Mouse (Mus musculus): Measurements from ENCODE around the gene Inafm2.

Inafm2 gene

GRCm38 (mm10) chr2:118759828-118760227, 14.3 kb downstream of the Inafm2 start:
- no peak for DNase-seq (ENCODE audit: low spot score)

- no peak for DNase-seq (ENCODE audit: low spot score)
Measured at GRCm38 (mm10) chr2:118760311-118761025, 14.9 kb downstream of the Inafm2 start.

GRCm38 (mm10) chr2:118761358-118761757, 15.8 kb downstream of the Inafm2 start:
- no peak for DNase-seq (ENCODE audit: low spot score)

GRCm38 (mm10) chr2:118761906-118762783, 16.6 kb downstream of the Inafm2 start, which contains the start of gene Ccdc9b:
Gene Ccdc9b (minus strand): TSS chr2:118762661.
- peak; percentile 79 for DNase-seq (ENCODE audit: low spot score)

- DNase-seq (ENCODE audit: low spot score), result no peak
Measured at GRCm38 (mm10) chr2:118762784-118763148, 17.2 kb downstream of the Inafm2 start.

- DNase-seq (ENCODE audit: low spot score), result no peak
Measured at GRCm38 (mm10) chr2:118763469-118763868, 17.9 kb downstream of the Inafm2 start.

- DNase-seq (ENCODE audit: low spot score), result no peak
Measured at GRCm38 (mm10) chr2:118764094-118764831, 18.7 kb downstream of the Inafm2 start.

- no peak for DNase-seq (ENCODE audit: low spot score)
Measured at GRCm38 (mm10) chr2:118764875-118765274, 19.3 kb downstream of the Inafm2 start.

GRCm38 (mm10) chr2:118766041-118767033, 20.8 kb downstream of the Inafm2 start:
- no peak for DNase-seq (ENCODE audit: low spot score)

- DNase-seq (ENCODE audit: low spot score), result no peak
Measured at GRCm38 (mm10) chr2:118772158-118772874, 26.8 kb downstream of the Inafm2 start, which contains the start of gene Phgr1. Gene Phgr1 (plus strand): TSS chr2:118772769.

GRCm38 (mm10) chr2:118774536-118774935, 29.0 kb downstream of the Inafm2 start:
- no peak for DNase-seq (ENCODE audit: low spot score)

- DNase-seq (ENCODE audit: low spot score), result no peak
Measured at GRCm38 (mm10) chr2:118775396-118775795, 29.8 kb downstream of the Inafm2 start.

- DNase-seq (ENCODE audit: low spot score), result no peak
Measured at GRCm38 (mm10) chr2:118775846-118776245, 30.3 kb downstream of the Inafm2 start.

- DNase-seq (ENCODE audit: low spot score), result no peak
Measured at GRCm38 (mm10) chr2:118776295-118776694, 30.7 kb downstream of the Inafm2 start.

GRCm38 (mm10) chr2:118778418-118778817, 32.9 kb downstream of the Inafm2 start:
- DNase-seq (ENCODE audit: low spot score), result no peak

GRCm38 (mm10) chr2:118779065-118779464, 33.5 kb downstream of the Inafm2 start:
- no peak for DNase-seq (ENCODE audit: low spot score)

- DNase-seq (ENCODE audit: low spot score), result peak; percentile 91
Measured at GRCm38 (mm10) chr2:118779504-118780480, 34.2 kb downstream of the Inafm2 start, which contains the start of gene Disp2. Gene Disp2 (plus strand): TSS chr2:118779719.

- DNase-seq (ENCODE audit: low spot score), result no peak
Measured at GRCm38 (mm10) chr2:118781115-118781514, 35.6 kb downstream of the Inafm2 start.

GRCm38 (mm10) chr2:118782303-118782702, 36.7 kb downstream of the Inafm2 start:
- DNase-seq (ENCODE audit: low spot score), result no peak
